Mouse (Mus musculus): Measurements from ENCODE around the gene Ids.
A peak's percentile ranks its signal among the peaks of the same experiment; 100 is the strongest.
"Not testable (repeated sequence)": the region's sequence is repeated elsewhere in the genome, so short reads cannot be mapped to it uniquely, and the experiment has no call there.

The Ids gene

GRCm38 (mm10) chrX:70364661-70365613 lies at the start of gene Ids:
Gene Ids, minus strand, starts transcription at chrX:70365084.
- peak; percentile 86 to 88 for DNase-seq (ENCODE audit: low spot score in 2 of 2)

DNA sequence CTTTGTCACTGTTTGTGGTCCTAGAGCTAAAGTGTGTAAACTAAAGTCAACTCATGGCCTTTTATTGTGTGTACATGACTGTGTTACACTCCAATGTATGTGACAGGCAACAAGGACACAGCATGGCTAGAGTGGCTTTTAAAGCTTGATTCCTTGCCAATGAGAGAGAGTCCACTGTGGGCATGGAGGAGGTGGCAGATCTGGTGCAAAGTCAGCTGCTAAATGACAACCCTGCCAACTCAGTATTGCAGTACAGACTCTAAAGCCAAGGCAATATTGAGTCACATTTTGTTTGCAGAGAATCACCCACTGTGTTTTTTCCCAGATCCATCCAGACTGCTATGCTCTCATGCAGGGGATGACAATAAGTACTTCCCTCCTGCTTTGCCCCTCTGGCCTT lies 27.8 kb upstream of the Ids start:
- DNase-seq (ENCODE audit: low spot score in 2 of 2) = not testable (repeated sequence)

DNA sequence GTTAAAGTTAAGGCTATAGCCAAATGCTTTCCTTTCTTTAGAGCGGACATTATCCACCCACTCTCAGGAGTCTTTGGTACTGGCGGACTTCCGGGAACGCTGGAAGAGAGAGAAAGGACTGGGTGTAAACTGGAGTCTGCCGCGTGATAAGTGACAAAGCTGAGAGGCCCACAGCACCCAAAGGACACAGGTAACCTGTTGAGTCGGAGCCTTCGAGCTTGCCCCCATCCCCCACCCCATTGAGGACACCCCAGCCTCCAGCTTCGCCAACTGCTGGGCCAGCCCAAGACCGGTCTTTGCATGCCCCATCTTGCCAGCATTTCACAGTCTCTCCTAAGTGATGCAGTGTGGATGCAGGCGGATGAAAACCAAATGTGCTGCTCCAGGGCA lies 21.1 kb upstream of the Ids start:
- no peak for DNase-seq (ENCODE audit: low spot score in 2 of 2)

GRCm38 (mm10) chrX:70385276-70385961 lies 20.5 kb upstream of the Ids start, which contains the start of gene 1110012L19Rik:
Gene 1110012L19Rik, plus strand, starts transcription at chrX:70385877.
- peak; percentile 88 to 89 for DNase-seq (ENCODE audit: low spot score in 2 of 2)

DNA sequence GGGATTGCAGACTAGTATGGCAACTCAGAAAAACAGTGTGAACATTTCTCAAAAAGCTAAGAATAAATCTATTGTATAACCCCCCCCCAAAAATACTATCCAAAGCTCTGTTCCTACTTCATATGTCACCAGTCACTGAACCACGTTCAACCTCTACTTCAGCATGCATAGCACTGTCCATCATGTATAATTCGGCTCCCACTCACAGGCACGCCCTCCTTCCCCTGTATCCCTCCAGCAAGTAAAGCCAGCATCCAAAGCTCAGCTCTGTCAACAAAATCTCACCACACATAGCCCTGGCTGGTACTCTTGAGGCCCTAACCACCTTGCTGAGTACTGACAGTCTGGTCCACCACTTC lies 20.0 kb upstream of the Ids start:
- DNase-seq (ENCODE audit: low spot score in 2 of 2) = no peak

DNA sequence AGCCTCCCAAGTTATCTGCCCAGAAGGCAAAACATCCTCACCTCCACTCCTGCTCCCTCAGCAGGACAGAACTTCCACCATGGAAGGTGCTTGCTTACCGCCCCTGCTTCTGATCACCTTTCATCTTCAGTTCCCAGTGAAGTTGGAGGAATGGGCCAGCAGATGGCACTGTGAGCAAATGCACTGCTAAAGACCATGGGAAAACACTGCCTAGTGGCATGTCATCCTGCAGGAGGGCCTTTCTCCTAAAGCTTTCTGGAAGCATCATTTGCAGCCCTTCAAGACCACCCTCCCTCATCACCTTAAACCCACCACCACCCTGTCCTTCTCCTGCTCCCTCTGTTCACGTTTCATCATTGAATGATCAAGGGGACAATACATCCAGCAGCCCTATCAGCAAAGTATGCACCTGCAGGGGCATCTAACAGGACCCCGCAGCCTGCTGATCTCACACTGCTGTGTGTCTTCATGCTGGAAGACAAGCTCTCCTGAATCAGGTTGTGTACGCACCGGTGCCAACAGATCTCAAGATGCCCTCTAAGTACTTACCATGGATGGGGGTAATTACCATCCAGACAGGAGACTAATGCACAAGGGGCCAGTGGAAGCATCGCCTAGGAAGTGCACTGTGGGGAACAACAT lies 9.7 kb upstream of the Ids start:
- DNase-seq (ENCODE audit: low spot score in 2 of 2) = not testable (repeated sequence)

GRCm38 (mm10) chrX:70369758-70370157 lies 4.9 kb upstream of the Ids start:
- not testable (repeated sequence) for DNase-seq (ENCODE audit: low spot score in 2 of 2)

DNA sequence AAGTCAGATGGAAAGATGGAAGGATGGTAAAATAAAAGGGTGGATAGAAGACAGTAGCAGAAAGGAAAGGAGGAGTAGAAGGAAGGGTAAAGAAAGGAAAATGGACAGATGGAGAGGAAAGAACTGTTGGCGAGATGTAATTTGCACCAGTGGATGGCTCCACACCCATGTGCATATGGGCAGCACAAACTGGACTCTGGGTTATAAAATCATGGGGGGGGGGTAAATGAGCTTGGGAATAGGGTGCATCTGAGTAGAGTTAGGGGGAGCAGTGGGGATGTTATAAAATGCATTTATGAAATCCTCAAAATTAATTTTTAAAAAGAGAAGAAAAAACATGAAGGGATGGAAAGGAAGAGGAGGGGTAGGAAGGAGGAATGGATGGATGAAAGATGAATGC lies 682 bp downstream of the Ids start:
- no peak for DNase-seq (ENCODE audit: low spot score in 2 of 2)

GRCm38 (mm10) chrX:70363446-70363845 lies 1.4 kb downstream of the Ids start:
- DNase-seq (ENCODE audit: low spot score in 2 of 2) = peak in 1 of 2 experiments; percentile 7

GRCm38 (mm10) chrX:70362985-70363384 lies 1.9 kb downstream of the Ids start:
- DNase-seq (ENCODE audit: low spot score in 2 of 2) = no peak

- peak; percentile 13 to 21 for DNase-seq (ENCODE audit: low spot score in 2 of 2)
Measured at GRCm38 (mm10) chrX:70330202-70330843, 34.6 kb downstream of the Ids start.

GRCm38 (mm10) chrX:70328530-70329143 lies 36.2 kb downstream of the Ids start:
- DNase-seq (ENCODE audit: low spot score in 2 of 2) = no peak

DNA sequence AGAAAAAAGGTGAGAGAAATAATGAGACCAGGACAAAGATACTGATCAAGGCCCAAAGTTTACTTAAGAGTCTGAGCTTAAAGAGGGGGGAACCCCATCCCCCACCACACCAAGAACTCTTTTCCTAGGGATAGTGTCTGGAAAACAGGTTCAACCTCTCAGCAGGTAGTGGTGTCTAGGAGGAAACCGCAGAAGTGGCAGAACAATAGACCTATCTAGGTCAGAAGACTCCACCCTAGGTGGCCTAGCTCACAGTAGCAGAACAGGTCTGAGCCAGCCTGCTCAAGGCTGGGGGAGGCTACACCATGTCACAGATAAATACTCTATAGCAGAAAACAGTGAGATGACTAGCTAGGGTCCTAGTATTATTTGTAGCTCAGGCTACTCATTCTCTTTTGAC lies 37.2 kb downstream of the Ids start:
- no peak for DNase-seq (ENCODE audit: low spot score in 2 of 2)

GRCm38 (mm10) chrX:70319254-70319653 lies 45.6 kb downstream of the Ids start:
- DNase-seq (ENCODE audit: low spot score in 2 of 2) = no peak

GRCm38 (mm10) chrX:70314949-70315641 lies 49.8 kb downstream of the Ids start:
- DNase-seq (ENCODE audit: low spot score in 2 of 2) = no peak

Data from heart, adult 9 months (tissue).